ENCODE assay signal across 16 mouse cellular contexts in the genomic region with DNA sequence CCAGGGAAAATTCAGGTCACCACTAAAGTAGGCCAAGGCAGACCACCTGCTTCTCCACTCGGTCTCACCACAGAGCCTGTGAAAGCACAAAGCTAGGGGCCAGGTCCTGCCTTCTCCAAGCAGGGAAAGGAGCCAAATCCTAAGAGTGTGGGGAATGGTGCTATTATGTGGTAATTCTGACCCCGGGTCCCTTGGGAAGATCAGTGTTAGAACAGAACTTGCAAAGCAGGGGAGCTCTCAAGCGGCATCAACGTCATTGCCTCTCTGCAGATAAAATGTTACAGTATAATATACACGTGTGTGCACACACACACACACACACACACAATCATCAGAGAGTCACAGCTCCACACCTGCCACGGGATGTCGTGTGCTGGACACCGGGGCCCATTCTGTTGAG.
"Had no signal": no experiment of that assay in that cellular context is flagged by ENCODE, and none has a peak within 500 bp of the region (broad histone marks: within the 10 kb centered on the region; RNA-seq: fewer than 3 reads in every experiment).

No protein-coding gene starts in this region.

- H3K27ac ChIP-seq: liver, embryonic 14.5 days; midbrain, embryonic 10.5 days; midbrain, embryonic 13.5 days; neural tube, embryonic 12.5 days; stomach, embryonic 15.5 days; stomach, postnatal 0 days had no signal

- H3K4me2 ChIP-seq: lung, embryonic 14.5 days; midbrain, embryonic 13.5 days; neural tube, embryonic 12.5 days; stomach, embryonic 15.5 days had no signal

- H3K4me1 ChIP-seq: midbrain, embryonic 13.5 days; neural tube, embryonic 12.5 days; stomach, embryonic 15.5 days had no signal

- H3K9ac ChIP-seq: liver, embryonic 14.5 days; lung, embryonic 14.5 days; midbrain, embryonic 13.5 days; neural tube, embryonic 12.5 days; stomach, embryonic 15.5 days had no signal

- ATAC-seq: midbrain, embryonic 13.5 days; midbrain, embryonic 16.5 days had no signal

- H3K4me3 ChIP-seq: midbrain, embryonic 10.5 days; midbrain, embryonic 13.5 days; myocyte; neural tube, embryonic 12.5 days; stomach, embryonic 15.5 days had no signal

- H3K27me3 ChIP-seq: midbrain, embryonic 13.5 days; neural tube, embryonic 12.5 days; stomach, embryonic 15.5 days had no signal

- DNase-seq: lung, adult 18-20 months; lung, embryonic 14.5 days; lung, postnatal 10 days; lung, postnatal 4 days; right cerebral cortex, postnatal 14 days; thymus, adult 2 months; thymus, postnatal 25 days; thymus, postnatal 4 days had no signal

- H3K9me3 ChIP-seq: midbrain, embryonic 10.5 days; midbrain, embryonic 13.5 days; neural tube, embryonic 12.5 days; stomach, embryonic 15.5 days had no signal
